Mouse (Mus musculus) bone marrow macrophage, adult 2 months (primary cell): ENCODE data around the gene Macf1. TPM values are rescaled to one million over a fixed set of nuclear protein-coding genes. Genes with fewer than 3 reads are reported as not detected.

Experiments
- H3K27ac ChIP-seq: 2 replicates; pipeline ENCODE4 v1.5.1; 2012; ENCODE audit warnings: low read depth, low read length; ENCODE audit not compliant: insufficient read depth
- H3K4me1 ChIP-seq: 2 replicates; pipeline ENCODE4 v1.6.1; 2012; ENCODE audit warnings: low read length; ENCODE audit not compliant: control insufficient read depth, insufficient read depth
- H3K4me3 ChIP-seq: 2 replicates; pipeline ENCODE4 v1.5.1; 2012; ENCODE audit warnings: mild to moderate bottlenecking, low read length, moderate library complexity; ENCODE audit not compliant: insufficient read depth
- CTCF ChIP-seq: IDR thresholded peaks from 2 replicates; pipeline ENCODE4 v1.5.1; 2012; ENCODE audit warnings: low read depth, mild to moderate bottlenecking, low read length, moderate library complexity
- POLR2A ChIP-seq: IDR thresholded peaks from 2 replicates; pipeline ENCODE4 v1.6.1; 2012; ENCODE audit warnings: mild to moderate bottlenecking, low read depth, low read length, borderline replicate concordance
- polyA plus RNA-seq: library from polyadenylated mRNA; stranded (reverse); fragments of >200 nt; gene quantifications from 2 replicates; pipeline ENCODE4 v1.2.4, GENCODE M21; 2012; ENCODE audit not compliant: missing spikeins, insufficient read depth, insufficient read length

The Macf1 gene
- polyA plus RNA-seq, 1 experiment = 182 TPM

DNA sequence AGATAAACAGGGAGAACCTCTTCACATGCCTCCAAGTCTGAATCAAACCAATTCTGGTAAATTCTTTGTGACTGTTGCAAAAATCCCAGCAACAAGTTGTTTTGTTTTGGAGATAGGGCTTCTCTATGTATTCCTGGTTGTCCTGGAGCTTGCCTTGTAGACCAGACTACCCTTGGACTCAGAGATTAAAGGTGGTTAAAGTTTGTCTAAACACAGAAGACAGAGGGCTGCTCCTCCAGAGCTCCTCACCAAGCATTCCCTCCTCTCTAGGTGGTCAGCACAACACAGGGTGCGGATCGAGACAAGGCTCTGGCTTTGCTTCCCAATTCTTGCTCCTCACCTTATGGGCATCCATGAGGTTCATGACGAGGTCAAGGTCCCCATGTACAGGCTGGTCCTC is 308.1 kb downstream of the Macf1 start:
- Histone ChIP-seq H3K4me3 (no peak overlapping the region), H3K27ac (no peak overlapping the region), H3K4me1 (no peaks in the 10 kb centered on the region)
- no peak for TF ChIP-seq POLR2A
- no peak for TF ChIP-seq CTCF

DNA sequence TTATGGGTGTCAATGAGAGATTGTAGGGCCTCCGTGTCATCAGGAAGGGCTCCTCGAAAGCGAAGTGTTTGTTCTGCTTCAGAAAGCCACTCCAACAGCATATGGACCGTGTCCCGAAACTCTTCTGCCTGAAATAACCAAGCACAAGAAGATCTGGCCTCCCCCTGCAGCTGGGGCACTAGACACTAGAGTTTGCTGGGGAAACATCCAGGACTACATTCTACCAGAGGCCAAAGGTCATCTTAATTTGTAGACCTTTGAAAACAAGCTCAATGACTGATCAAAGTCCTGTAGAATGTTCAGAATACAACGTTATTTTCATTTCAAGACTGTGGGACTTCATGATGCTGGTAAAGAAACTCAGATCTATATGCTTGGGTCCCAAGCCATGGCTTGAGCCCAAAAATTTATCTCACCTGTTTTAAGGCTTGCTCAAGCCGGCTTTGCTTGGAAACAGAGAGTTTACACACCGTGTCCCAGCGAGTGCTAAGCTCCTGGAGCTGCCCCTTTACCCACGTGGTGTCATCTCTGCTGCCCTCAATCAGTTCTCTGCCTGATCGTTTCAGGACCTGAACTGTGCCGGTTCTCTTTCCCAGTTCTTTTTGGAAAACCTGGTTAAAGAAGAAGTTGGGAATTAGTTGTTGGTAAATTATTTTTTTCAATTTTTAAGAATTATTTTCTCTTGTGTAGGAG is 309.7 kb downstream of the Macf1 start:
- Histone ChIP-seq H3K4me1 (no peaks in the 10 kb centered on the region), H3K4me3 (no peak overlapping the region), H3K27ac (no peak overlapping the region)
- TF ChIP-seq CTCF (no peak), POLR2A (no peak)

DNA sequence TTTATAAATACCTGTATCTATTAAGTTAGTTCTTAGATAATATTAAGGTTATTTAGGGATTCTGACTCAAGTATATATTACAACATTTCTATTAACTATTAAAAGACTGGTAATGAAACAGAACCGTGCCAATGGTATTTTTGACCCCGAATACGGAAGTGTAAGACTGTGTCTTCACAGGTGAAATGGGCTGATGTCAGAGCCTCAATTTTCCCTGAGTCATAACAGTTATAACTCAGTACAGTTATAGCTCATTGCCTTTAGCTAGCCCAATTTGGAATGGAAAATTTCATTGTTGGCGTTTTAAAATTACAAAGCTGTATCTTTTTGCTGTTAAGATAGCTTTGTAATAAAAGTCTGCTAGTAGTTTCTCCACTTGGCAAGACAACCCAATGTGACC is 320.6 kb downstream of the Macf1 start:
- no peaks in the 10 kb centered on the region for H3K4me1 ChIP-seq
- no peak for TF ChIP-seq CTCF
- TF ChIP-seq POLR2A = no peak
- no peak overlapping the region for H3K27ac ChIP-seq
- H3K4me3 ChIP-seq = no peak overlapping the region

DNA sequence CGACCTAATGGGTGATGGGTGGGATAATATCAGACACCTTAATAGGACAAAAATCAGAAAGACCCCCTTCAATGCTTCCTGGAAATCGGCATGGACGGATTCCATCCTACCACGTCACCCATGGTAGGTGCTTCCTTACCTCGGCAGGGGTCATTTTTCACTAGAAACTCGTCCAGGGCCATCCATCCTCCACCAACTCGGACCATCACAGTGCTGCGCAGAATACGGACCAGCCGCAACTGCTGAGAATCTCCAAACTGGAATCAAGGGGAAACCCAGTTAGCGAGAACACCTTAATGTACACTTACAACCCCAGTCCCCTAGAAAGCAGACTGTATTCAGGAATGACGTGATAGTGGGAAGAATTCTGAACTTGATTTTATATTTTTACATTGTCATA is 323.4 kb downstream of the Macf1 start:
- H3K27ac ChIP-seq = no peak overlapping the region
- no peak overlapping the region for H3K4me3 ChIP-seq
- no peaks in the 10 kb centered on the region for H3K4me1 ChIP-seq
- TF ChIP-seq POLR2A (no peak), CTCF (no peak)

DNA sequence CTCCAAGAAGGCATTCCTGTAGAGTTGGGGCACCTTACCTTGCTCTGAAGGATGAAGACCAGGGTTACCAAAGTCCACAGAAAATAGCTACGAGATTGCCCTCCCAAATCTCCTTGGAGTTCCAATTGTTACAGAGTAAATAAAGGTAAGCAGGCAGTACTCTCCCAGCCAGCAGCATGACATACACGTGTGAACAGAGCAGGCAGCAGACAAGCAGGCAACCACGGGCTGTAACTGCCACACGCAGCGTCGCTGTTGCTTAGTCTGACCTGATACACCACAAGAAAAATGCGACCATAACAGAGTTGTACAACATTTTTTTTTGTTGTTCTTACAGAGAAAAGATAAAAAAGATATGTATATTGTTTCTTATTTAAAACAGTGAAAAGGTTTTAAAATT is 325.5 kb downstream of the Macf1 start:
- no peak for TF ChIP-seq CTCF
- TF ChIP-seq POLR2A = no peak
- Histone ChIP-seq H3K4me3 (no peak overlapping the region), H3K27ac (no peak overlapping the region), H3K4me1 (peaks cover 3% of the 10 kb centered on the region; the same call in 1 of the 2 replicates)

DNA sequence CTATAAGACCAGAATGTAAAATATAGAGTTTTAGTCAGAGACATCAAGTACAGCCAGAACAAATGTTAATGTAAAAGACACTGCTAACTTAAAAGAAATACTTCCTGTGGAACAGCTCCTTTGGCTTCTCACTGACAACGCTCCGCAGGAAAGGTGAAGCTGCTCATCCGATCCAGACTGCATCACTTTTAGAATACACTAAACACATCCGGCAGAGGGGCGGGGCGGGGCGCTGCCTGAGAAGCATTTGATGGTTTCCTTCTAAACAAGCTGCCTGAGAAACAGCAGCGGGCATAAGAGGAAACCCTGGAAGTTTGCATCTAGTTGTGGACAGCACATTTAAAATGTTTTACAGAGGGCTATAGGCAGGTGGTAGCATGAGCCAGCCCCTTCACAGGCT is 328.2 kb downstream of the Macf1 start:
- peaks cover 10% of the 10 kb centered on the region for H3K4me1 ChIP-seq
- H3K4me3 ChIP-seq = no peak overlapping the region
- TF ChIP-seq POLR2A (no peak), CTCF (no peak)
- H3K27ac ChIP-seq = no peak overlapping the region

DNA sequence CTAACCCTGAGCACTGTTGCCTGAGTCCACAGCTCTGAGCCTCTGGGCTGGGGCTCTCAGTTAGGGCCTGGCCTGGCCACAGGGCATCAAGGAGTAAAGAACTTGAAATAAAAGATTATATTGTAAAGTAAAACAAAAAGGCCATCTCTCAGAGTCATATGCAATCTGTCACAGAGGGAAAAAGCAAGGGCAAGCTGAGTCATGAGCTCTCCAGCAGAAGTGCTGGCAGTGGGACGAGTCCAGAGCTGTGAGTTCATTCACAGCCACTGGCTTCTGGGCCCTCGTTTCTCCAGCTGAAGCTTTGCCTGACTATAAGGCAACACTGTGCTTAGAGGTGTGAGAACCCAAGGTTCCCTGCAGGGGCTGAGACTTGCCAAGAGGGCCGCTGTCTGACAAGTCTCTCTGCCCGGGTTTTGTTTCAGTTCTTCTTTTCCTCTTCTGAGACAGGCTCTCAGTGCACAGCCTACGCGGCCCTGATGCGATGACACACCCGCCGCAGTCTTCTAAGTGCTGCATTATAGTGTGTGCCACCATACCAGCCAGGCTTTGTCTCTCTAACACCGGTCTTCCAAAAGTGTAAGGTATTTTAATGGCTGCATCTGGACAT is 330.8 kb downstream of the Macf1 start:
- H3K4me1 ChIP-seq = peaks cover 10% of the 10 kb centered on the region
- no peak overlapping the region for H3K27ac ChIP-seq
- no peak overlapping the region for H3K4me3 ChIP-seq
- no peak for TF ChIP-seq CTCF
- no peak for TF ChIP-seq POLR2A

DNA sequence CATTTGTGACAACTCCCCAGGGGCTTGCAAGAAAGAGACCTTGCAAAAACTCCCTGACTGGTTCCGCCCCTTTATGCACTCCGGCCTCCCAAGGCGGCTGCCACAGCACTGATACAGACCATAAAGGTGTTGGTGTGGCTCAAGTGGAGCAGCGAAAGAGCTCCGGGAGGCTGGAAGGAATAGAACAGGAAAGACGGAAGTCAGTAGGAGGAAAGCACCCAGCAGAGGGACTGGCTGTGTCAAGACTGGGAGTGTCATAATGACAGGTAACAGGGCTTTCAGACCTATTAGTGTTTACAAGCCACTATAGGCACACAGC is 340.7 kb downstream of the Macf1 start:
- H3K4me3 ChIP-seq = peak overlapping the region; percentile 62
- no peak overlapping the region for H3K27ac ChIP-seq
- H3K4me1 ChIP-seq = 0 out of 2 replicates have a peak, but pooled peaks cover 2% of the 10 kb centered on the region
- TF ChIP-seq CTCF = no peak
- TF ChIP-seq POLR2A = no peak

DNA sequence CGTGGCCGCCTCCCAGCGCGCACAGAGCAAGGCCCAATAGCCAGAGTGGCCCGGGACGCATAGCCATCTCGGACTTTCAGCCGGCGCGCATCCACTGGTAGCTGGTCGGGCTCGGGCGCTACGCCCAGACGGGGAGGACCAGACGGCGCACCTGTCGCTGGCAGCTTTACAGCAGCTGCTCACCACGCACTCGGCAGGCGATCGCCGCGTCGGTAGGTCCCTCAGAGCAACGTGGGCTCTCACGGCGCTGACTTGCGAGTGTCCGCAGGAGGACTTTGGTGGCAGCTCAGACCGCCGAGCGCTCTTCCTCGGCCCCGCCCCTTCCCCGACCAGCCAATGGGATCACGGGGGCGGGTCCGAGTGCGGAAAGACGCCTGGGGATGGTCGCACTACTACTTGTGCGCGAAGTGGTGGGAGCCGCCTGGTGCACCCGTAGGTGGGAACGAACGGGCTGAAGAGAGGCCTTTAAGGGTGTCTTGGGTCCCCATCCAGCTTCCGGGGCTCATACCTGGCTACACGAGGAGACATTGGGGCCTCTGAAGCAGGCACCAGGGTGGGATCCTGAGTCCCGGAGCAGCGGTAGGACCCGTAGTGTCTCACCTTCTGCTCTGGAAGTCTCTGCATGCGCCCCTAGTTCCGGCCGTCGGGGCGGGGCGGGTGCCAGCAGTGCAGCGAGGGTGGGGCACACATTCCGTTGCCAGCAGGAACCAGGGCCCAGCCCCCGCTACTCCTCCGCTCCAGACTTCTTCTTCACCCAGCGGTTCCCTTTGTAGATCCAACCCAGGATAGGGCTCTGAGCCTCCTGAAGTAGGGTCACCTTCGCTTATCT is 341.3 kb downstream of the Macf1 start, which contains the start of gene Bmp8a:
Gene Bmp8a, minus strand, starts transcription at position 611 of the 829 bp plus-strand sequence.
- TF ChIP-seq CTCF = no peak
- TF ChIP-seq POLR2A = no peak
- Histone ChIP-seq H3K27ac (no peak within 1 kb of the TSS), H3K4me3 (peak within 1 kb of the TSS; percentile 62), H3K4me1 (0 out of 2 replicates have a peak, but pooled peaks cover 2% of the 10 kb centered on the region)

DNA sequence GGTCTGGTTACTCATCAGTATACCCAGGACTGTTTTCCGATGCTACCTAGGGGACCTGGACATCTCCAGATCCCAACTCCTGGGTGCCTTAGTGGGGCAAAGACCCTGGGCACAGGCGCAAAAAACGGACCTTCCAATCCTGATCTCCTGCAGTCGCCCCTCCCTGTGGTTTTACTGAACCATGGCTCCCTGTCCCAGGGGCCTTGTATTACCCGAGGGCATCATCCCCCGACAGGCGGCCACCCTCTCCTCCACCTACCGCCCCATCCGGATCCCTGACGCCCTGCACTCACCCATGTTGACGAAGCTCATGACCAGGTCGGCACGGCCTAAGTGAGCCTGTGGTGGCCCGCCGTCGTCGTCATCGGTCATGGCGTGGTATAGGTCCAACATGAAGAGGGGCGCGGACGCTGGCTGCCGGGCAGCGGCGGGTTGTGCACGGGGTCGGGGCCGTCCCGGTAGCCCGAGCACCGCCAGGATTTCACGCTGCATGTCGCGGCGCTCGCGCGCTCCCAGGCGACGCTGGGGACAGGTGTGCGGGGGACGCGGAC is 342.0 kb downstream of the Macf1 start:
- 0 out of 2 replicates have a peak, but pooled peaks cover 2% of the 10 kb centered on the region for H3K4me1 ChIP-seq
- TF ChIP-seq POLR2A = no peak
- peak overlapping the region; percentile 62 for H3K4me3 ChIP-seq
- H3K27ac ChIP-seq = no peak overlapping the region
